Mouse (Mus musculus): ENCODE data around the gene Gtpbp1. TPM values are rescaled to one million over a fixed set of nuclear protein-coding genes. Genes with fewer than 3 reads are reported as not detected.
A peak's percentile ranks its signal among the peaks of the same experiment; 100 is the strongest.

Gene Gtpbp1
- polyA plus RNA-seq, 1 experiment from 2014 or later = 37.9 TPM

DNA sequence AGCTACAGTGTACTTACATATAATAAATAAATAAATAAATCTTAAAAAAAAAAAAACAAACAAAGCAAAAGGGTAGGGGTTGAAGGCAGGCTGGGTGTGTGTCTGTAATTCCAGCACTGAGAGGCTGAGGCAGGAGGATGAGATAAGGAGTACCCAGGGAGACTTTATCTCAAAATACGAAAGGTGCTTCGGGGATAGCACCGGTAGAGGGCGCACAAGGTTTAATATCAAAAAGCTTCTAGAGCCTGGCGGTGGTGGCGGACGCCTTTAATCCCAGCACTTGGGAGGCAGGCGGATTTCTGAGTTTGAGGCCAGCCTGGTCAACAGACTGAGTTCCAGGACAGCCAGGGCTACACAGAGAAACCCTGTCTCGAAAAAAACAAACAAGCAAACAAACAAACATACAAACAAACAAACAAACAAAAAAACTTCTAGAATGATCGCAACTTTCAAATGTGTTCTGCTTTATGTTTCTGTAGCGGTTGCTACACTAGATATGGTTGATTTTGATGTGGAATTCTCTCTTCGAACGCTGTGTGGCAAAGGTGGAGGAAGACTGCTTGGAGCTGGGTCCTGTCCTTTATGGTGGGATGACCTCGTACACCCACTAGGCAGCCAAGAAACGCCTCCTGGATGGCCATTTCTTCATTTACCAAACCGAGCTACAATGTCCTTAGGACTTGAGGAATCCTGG is 32.7 kb upstream of the Gtpbp1 start:
- peak; percentile 69 for TF ChIP-seq CTCF (IDR thresholded peaks at IDR 0.05; ENCODE audit: low read depth)
- Histone ChIP-seq H3K9me3 (ENCODE audit: low read depth, low read length) (no peaks in the 10 kb centered on the region), H3K36me3 (ENCODE audit: insufficient read depth) (peaks cover 4% of the 10 kb centered on the region; the same call in 1 of the 2 replicates), H3K4me3 (ENCODE audit: low read depth, low read length) (peak overlapping the region; percentile 73), H3K4me1 (ENCODE audit: insufficient read depth) (peaks cover 5% of the 10 kb centered on the region; the same call in 1 of the 2 replicates), H3K4me2 (peak overlapping the region; percentile 97), H3K27me3 (ENCODE audit: insufficient read depth, low read length) (no peaks in the 10 kb centered on the region), H3K27ac (ENCODE audit: low read depth) (peak overlapping the region; percentile 95), H3K9ac (peak overlapping the region; percentile 71)
- 3% methylated on average over 16 of the region's 16 CpGs for WGBS
- peak; percentile 29; the same call in 1 of the 2 replicates for ATAC-seq (ENCODE audit: insufficient read depth)
- DNase-seq = peak; percentile 95

DNA sequence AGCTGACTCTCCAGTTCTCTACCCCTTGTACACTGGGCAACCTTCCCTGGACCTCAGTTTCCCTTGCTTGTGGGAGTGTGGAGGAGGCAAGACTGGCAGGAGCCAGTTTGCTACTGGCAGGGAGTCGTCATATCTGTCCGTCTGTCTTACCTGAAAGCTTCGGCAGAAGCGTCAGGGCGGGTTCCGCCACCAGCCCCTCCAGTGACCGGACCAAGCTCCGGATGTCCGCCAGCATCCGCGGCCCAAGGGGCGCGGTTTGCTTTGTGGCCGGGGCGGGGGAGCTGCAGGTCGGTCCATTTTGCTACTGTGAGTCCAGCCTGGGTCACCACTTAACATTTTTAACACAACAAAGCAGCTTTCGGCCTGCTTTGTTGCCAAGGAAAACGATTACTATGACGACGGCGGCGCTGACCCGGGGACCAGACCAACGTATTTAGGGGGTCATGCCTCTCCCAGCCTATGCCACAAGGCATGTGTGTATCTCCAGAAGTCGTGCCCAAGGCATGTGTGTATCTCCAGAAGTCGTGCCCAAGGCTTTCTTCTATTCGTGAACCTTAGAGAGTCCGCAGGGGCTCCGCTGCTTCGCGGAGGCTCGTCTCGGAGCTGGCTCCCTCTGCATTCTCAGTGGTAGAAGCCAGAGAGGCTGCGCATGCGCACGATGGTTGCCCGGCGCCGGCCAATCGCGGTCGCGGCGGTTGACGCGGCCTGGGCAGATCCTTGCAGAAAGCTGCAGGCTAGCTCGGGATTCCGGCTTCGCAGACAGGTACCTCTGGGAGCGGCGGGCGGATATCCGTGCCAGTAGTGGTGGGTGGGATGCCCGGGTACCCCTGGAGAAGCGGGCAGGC is 31.9 kb upstream of the Gtpbp1 start, which contains the start of the genes Fam227a and Cby1:
Fam227a (minus strand) TSS at position 426 of the 845 bp plus-strand sequence.
Cby1 (plus strand) TSS at position 669 of the 845 bp plus-strand sequence.
- ATAC-seq (ENCODE audit: insufficient read depth) = peak; percentile 87
- Histone ChIP-seq H3K9ac (peak within 1 kb of the TSS; percentile 71), H3K4me1 (ENCODE audit: insufficient read depth) (peaks cover 5% of the 10 kb centered on the region; the same call in 1 of the 2 replicates), H3K27ac (ENCODE audit: low read depth) (peak within 1 kb of the TSS; percentile 95), H3K9me3 (ENCODE audit: low read depth, low read length) (no peaks in the 10 kb centered on the region), H3K4me2 (peak within 1 kb of the TSS; percentile 97), H3K4me3 (ENCODE audit: low read depth, low read length) (peak within 1 kb of the TSS; percentile 73), H3K36me3 (ENCODE audit: insufficient read depth) (peaks cover 8% of the 10 kb centered on the region; the same call in 1 of the 2 replicates), H3K27me3 (ENCODE audit: insufficient read depth, low read length) (no peaks in the 10 kb centered on the region)
- WGBS = under 1% methylated on average over 55 of the region's 55 CpGs
- DNase-seq = peak; percentile 97
- no peak for TF ChIP-seq CTCF (IDR thresholded peaks at IDR 0.05; ENCODE audit: low read depth)

DNA sequence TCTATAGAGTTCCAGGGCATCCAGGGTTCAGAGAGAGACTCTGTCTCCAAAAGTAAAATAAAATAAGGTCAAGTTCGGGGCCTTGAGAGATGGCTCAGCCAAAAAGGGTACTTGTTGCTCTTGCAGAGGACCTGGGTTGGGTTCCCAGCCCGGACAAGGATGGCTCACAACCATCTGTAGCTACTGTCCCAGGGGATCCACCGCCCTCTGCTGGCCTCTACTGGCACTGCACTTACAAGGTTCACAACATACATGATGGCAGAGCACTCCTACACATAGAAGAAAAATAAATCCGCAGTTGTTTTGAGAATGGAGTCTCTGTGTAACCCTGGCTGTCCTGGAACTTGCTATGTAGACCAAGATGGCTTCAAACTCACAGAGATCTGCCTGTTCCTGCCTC is 28.8 kb upstream of the Gtpbp1 start:
- H3K36me3 ChIP-seq (ENCODE audit: insufficient read depth) = peaks cover 24% of the 10 kb centered on the region
- H3K27me3 ChIP-seq (ENCODE audit: insufficient read depth, low read length) = no peaks in the 10 kb centered on the region
- DNase-seq = peak; percentile 49
- no peak overlapping the region for H3K4me3 ChIP-seq (ENCODE audit: low read depth, low read length)
- 72% methylated on average over 4 of the region's 4 CpGs for WGBS
- H3K9ac ChIP-seq = no peak overlapping the region
- no peak overlapping the region for H3K4me2 ChIP-seq
- no peaks in the 10 kb centered on the region for H3K9me3 ChIP-seq (ENCODE audit: low read depth, low read length)
- H3K27ac ChIP-seq (ENCODE audit: low read depth) = no peak overlapping the region
- TF ChIP-seq CTCF (IDR thresholded peaks at IDR 0.05; ENCODE audit: low read depth) = peak; percentile 65
- no peak for ATAC-seq (ENCODE audit: insufficient read depth)
- peaks cover 5% of the 10 kb centered on the region; the same call in 1 of the 2 replicates for H3K4me1 ChIP-seq (ENCODE audit: insufficient read depth)

DNA sequence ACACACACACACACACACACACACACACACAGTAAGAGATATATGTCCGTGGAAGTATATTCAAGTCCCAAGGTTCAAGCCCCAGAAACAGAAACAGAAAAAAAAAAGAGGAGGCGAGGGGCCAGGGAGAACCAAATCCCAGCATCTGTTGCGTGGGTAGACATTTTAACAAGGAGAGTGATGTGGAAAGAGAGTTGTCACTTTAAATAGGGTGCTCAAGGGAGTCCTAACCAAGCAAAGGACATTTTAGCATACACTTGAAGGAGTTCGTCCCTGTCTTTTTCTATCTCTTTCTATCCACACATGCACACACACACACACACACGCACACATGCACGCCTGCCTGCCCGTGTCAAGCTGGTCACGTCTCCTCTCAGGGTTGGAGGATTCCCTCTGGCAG is 26.0 kb upstream of the Gtpbp1 start:
- 89% methylated on average over 8 of the region's 8 CpGs for WGBS
- peaks cover 3% of the 10 kb centered on the region; the same call in 1 of the 2 replicates for H3K4me1 ChIP-seq (ENCODE audit: insufficient read depth)
- no peaks in the 10 kb centered on the region for H3K27me3 ChIP-seq (ENCODE audit: insufficient read depth, low read length)
- TF ChIP-seq CTCF (IDR thresholded peaks at IDR 0.05; ENCODE audit: low read depth) = no peak
- H3K36me3 ChIP-seq (ENCODE audit: insufficient read depth) = peaks cover 27% of the 10 kb centered on the region
- H3K9ac ChIP-seq = no peak overlapping the region
- H3K4me3 ChIP-seq (ENCODE audit: low read depth, low read length) = no peak overlapping the region
- H3K9me3 ChIP-seq (ENCODE audit: low read depth, low read length) = no peaks in the 10 kb centered on the region
- H3K27ac ChIP-seq (ENCODE audit: low read depth) = no peak overlapping the region
- DNase-seq = no peak
- ATAC-seq (ENCODE audit: insufficient read depth) = no peak
- no peak overlapping the region for H3K4me2 ChIP-seq

DNA sequence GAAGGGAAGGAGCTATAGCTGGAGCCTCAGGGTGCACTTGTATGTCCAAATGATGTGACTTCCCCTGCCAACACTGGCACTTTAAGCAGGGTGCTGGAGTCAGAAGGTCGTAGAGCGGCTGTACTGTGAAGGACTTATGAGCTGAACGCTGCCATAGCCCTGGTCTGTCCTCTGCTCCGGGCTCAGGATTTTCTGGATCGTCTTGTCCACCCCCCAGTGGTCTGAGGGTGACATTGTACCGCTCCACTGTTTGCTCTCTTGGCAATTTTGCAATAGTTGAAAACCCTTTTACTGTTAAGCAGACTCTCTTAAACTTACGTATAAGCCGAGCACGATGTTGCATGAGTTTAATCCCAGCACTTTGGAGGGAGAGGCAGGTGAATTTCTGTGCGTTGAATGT is 21.4 kb upstream of the Gtpbp1 start:
- ATAC-seq (ENCODE audit: insufficient read depth) (no peak), DNase-seq (peak; percentile 53)
- WGBS = 59% methylated on average over 10 of the region's 10 CpGs
- H3K27me3 ChIP-seq (ENCODE audit: insufficient read depth, low read length) = no peaks in the 10 kb centered on the region
- no peak overlapping the region for H3K4me2 ChIP-seq
- H3K4me3 ChIP-seq (ENCODE audit: low read depth, low read length) = no peak overlapping the region
- no peaks in the 10 kb centered on the region for H3K9me3 ChIP-seq (ENCODE audit: low read depth, low read length)
- TF ChIP-seq CTCF (IDR thresholded peaks at IDR 0.05; ENCODE audit: low read depth) = peak; percentile 43
- H3K4me1 ChIP-seq (ENCODE audit: insufficient read depth) = 0 out of 2 replicates have a peak, but pooled peaks cover 3% of the 10 kb centered on the region
- peaks cover 42% of the 10 kb centered on the region for H3K36me3 ChIP-seq (ENCODE audit: insufficient read depth)
- H3K9ac ChIP-seq = no peak overlapping the region
- H3K27ac ChIP-seq (ENCODE audit: low read depth) = no peak overlapping the region

DNA sequence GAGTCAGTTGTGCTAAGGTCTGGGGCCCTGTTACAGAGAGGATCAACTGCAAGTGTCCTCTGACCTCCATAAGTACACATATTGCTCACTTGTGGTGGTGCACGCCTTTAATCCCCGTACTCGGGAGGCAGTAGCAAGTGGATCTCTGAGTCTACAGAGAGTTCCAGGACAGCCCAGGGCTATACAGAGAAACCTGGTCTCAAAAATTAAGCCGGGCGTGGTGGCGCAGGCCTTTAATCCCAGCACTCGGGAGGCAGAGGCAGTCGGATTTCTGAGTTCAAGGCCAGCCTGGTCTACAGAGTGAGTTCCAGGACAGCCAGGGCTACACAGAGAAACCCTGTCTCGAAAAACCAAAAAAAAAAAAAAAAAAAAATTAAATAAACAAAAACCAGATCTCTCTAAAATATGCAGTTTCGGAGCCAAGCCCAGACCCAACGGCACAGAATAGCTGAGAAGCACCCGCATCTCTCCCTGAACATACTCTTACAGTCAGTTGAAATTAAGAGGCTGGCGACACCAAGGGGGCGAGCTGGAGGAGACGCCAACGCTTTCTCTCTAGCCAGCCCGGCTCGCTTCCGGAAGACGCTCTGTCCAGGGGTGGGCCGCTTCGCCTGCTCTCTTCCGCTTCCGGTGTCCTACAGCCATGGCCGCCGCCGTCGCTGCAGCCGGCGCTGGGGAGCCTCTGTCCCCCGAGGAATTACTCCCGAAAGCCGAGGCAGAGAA is 20.2 kb upstream of the Gtpbp1 start, which contains the start of gene Tomm22:
Tomm22 (plus strand) TSS at position 613 of the 723 bp plus-strand sequence.
- H3K4me2 ChIP-seq = peak within 1 kb of the TSS; percentile 63
- DNase-seq (peak; percentile 97), ATAC-seq (ENCODE audit: insufficient read depth) (peak; percentile 98)
- peaks cover 52% of the 10 kb centered on the region for H3K36me3 ChIP-seq (ENCODE audit: insufficient read depth)
- H3K27me3 ChIP-seq (ENCODE audit: insufficient read depth, low read length) = no peaks in the 10 kb centered on the region
- H3K9ac ChIP-seq = peak within 1 kb of the TSS; percentile 85
- 16% methylated on average over 32 of the region's 33 CpGs for WGBS
- no peaks in the 10 kb centered on the region for H3K9me3 ChIP-seq (ENCODE audit: low read depth, low read length)
- 0 out of 2 replicates have a peak, but pooled peaks cover 3% of the 10 kb centered on the region for H3K4me1 ChIP-seq (ENCODE audit: insufficient read depth)
- peak; percentile 61 for TF ChIP-seq CTCF (IDR thresholded peaks at IDR 0.05; ENCODE audit: low read depth)
- H3K27ac ChIP-seq (ENCODE audit: low read depth) = no peak within 1 kb of the TSS; the same call in 1 of the 2 replicates
- H3K4me3 ChIP-seq (ENCODE audit: low read depth, low read length) = peak within 1 kb of the TSS; percentile 89
